Mouse (Mus musculus): Measurements from ENCODE around the gene Hnrnpa3. TPM values are rescaled to one million over a fixed set of nuclear protein-coding genes. Genes with fewer than 3 reads are reported as not detected.
A peak's percentile ranks its signal among the peaks of the same experiment; 100 is the strongest.
"Not testable (repeated sequence)": the region's sequence is repeated elsewhere in the genome, so short reads cannot be mapped to it uniquely, and the experiment has no call there.

Hnrnpa3 gene
- 217 and 447 TPM in 2 replicates for total RNA-seq (2017)

GRCm38 (mm10) chr2:75658727-75659628, at the start of gene Hnrnpa3:
Gene Hnrnpa3, plus strand, starts transcription at chr2:75659261.
- ATAC-seq (replicated peaks in 1 of 2; ENCODE audit: insufficient read depth in 1 of 2, low FRiP score in 2 of 2, low TSS enrichment in 1 of 2, low read depth in 1 of 2, poor library complexity in 2 of 2, severe bottlenecking in 2 of 2), result peak; percentile 87 to 90

GRCm38 (mm10) chr2:75609971-75610370, 49.1 kb upstream of the Hnrnpa3 start:
- ATAC-seq (replicated peaks in 1 of 2; ENCODE audit: insufficient read depth in 1 of 2, low FRiP score in 2 of 2, low TSS enrichment in 1 of 2, low read depth in 1 of 2, poor library complexity in 2 of 2, severe bottlenecking in 2 of 2), result no peak

GRCm38 (mm10) chr2:75610602-75611001, 48.5 kb upstream of the Hnrnpa3 start:
- ATAC-seq (replicated peaks in 1 of 2; ENCODE audit: insufficient read depth in 1 of 2, low FRiP score in 2 of 2, low TSS enrichment in 1 of 2, low read depth in 1 of 2, poor library complexity in 2 of 2, severe bottlenecking in 2 of 2), result not testable (repeated sequence)

- ATAC-seq (replicated peaks in 1 of 2; ENCODE audit: insufficient read depth in 1 of 2, low FRiP score in 2 of 2, low TSS enrichment in 1 of 2, low read depth in 1 of 2, poor library complexity in 2 of 2, severe bottlenecking in 2 of 2), result no peak
These were observed 47.8 kb upstream of the Hnrnpa3 start for GRCm38 (mm10) chr2:75611041-75611805.

- ATAC-seq (replicated peaks in 1 of 2; ENCODE audit: insufficient read depth in 1 of 2, low FRiP score in 2 of 2, low TSS enrichment in 1 of 2, low read depth in 1 of 2, poor library complexity in 2 of 2, severe bottlenecking in 2 of 2), result no peak
These were observed 47.1 kb upstream of the Hnrnpa3 start for GRCm38 (mm10) chr2:75612006-75612405.

- ATAC-seq (replicated peaks in 1 of 2; ENCODE audit: insufficient read depth in 1 of 2, low FRiP score in 2 of 2, low TSS enrichment in 1 of 2, low read depth in 1 of 2, poor library complexity in 2 of 2, severe bottlenecking in 2 of 2), result peak; percentile 39 to 62
These were observed 46.0 kb upstream of the Hnrnpa3 start for GRCm38 (mm10) chr2:75612981-75613567.

GRCm38 (mm10) chr2:75614577-75614976, 44.5 kb upstream of the Hnrnpa3 start:
- ATAC-seq (replicated peaks in 1 of 2; ENCODE audit: insufficient read depth in 1 of 2, low FRiP score in 2 of 2, low TSS enrichment in 1 of 2, low read depth in 1 of 2, poor library complexity in 2 of 2, severe bottlenecking in 2 of 2), result no peak

- no peak for ATAC-seq (replicated peaks in 1 of 2; ENCODE audit: insufficient read depth in 1 of 2, low FRiP score in 2 of 2, low TSS enrichment in 1 of 2, low read depth in 1 of 2, poor library complexity in 2 of 2, severe bottlenecking in 2 of 2)
These were observed 42.1 kb upstream of the Hnrnpa3 start for GRCm38 (mm10) chr2:75616911-75617310.

GRCm38 (mm10) chr2:75618712-75619111, 40.3 kb upstream of the Hnrnpa3 start:
- no peak for ATAC-seq (replicated peaks in 1 of 2; ENCODE audit: insufficient read depth in 1 of 2, low FRiP score in 2 of 2, low TSS enrichment in 1 of 2, low read depth in 1 of 2, poor library complexity in 2 of 2, severe bottlenecking in 2 of 2)

- no peak for ATAC-seq (replicated peaks in 1 of 2; ENCODE audit: insufficient read depth in 1 of 2, low FRiP score in 2 of 2, low TSS enrichment in 1 of 2, low read depth in 1 of 2, poor library complexity in 2 of 2, severe bottlenecking in 2 of 2)
These were observed 37.0 kb upstream of the Hnrnpa3 start for GRCm38 (mm10) chr2:75621873-75622654.

GRCm38 (mm10) chr2:75625086-75625485, 34.0 kb upstream of the Hnrnpa3 start:
- no peak for ATAC-seq (replicated peaks in 1 of 2; ENCODE audit: insufficient read depth in 1 of 2, low FRiP score in 2 of 2, low TSS enrichment in 1 of 2, low read depth in 1 of 2, poor library complexity in 2 of 2, severe bottlenecking in 2 of 2)

- no peak for ATAC-seq (replicated peaks in 1 of 2; ENCODE audit: insufficient read depth in 1 of 2, low FRiP score in 2 of 2, low TSS enrichment in 1 of 2, low read depth in 1 of 2, poor library complexity in 2 of 2, severe bottlenecking in 2 of 2)
These were observed 32.2 kb upstream of the Hnrnpa3 start for GRCm38 (mm10) chr2:75626597-75627440.

- ATAC-seq (replicated peaks in 1 of 2; ENCODE audit: insufficient read depth in 1 of 2, low FRiP score in 2 of 2, low TSS enrichment in 1 of 2, low read depth in 1 of 2, poor library complexity in 2 of 2, severe bottlenecking in 2 of 2), result no peak
These were observed 30.6 kb upstream of the Hnrnpa3 start for GRCm38 (mm10) chr2:75628487-75628886.

GRCm38 (mm10) chr2:75631421-75631820, 27.6 kb upstream of the Hnrnpa3 start:
- ATAC-seq (replicated peaks in 1 of 2; ENCODE audit: insufficient read depth in 1 of 2, low FRiP score in 2 of 2, low TSS enrichment in 1 of 2, low read depth in 1 of 2, poor library complexity in 2 of 2, severe bottlenecking in 2 of 2), result no peak

- ATAC-seq (replicated peaks in 1 of 2; ENCODE audit: insufficient read depth in 1 of 2, low FRiP score in 2 of 2, low TSS enrichment in 1 of 2, low read depth in 1 of 2, poor library complexity in 2 of 2, severe bottlenecking in 2 of 2), result no peak
These were observed 27.0 kb upstream of the Hnrnpa3 start for GRCm38 (mm10) chr2:75632043-75632442.

GRCm38 (mm10) chr2:75632721-75633181, 26.3 kb upstream of the Hnrnpa3 start:
- ATAC-seq (replicated peaks in 1 of 2; ENCODE audit: insufficient read depth in 1 of 2, low FRiP score in 2 of 2, low TSS enrichment in 1 of 2, low read depth in 1 of 2, poor library complexity in 2 of 2, severe bottlenecking in 2 of 2), result no peak

All from hematopoietic stem cell, adult 5-6 weeks (primary cell).